Mouse (Mus musculus): Measurements from ENCODE around the gene Kcnq2. TPM values are rescaled to one million over a fixed set of nuclear protein-coding genes. Genes with fewer than 3 reads are reported as not detected.

Kcnq2 gene
- total and polyA plus RNA-seq, 3 experiments: 0.19 to 0.57 TPM; not detected in 1

DNA sequence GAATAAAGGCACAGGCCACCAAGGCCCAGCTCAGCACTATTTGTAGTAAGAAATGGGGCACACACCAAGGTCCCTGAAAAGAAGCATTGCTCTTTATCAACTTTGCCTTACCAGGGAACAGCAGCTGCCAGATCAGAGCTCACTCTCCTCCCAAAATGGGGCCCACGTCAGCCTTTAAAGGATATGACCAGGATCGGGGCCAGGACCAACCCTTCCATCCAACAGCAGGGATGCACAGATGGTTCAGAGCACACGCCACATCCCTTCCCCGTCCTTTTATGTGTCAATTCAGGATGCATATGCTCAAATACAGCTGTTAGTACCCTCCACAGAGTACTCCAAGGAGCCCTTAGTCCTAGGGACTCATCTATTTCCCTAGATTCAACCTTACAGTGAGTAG is 4.9 kb downstream of the Kcnq2 start:
- Histone ChIP-seq H3K9ac (ENCODE audit: control insufficient read depth, low read depth, low read length, poor library complexity, severe bottlenecking) (no peak overlapping the region), H3K36me3 (ENCODE audit: control insufficient read depth in 1 of 2, insufficient read depth in 2 of 2, low read length in 2 of 2) (no peaks in the 10 kb centered on the region), H3K4me3 (ENCODE audit: control insufficient read depth in 1 of 2, insufficient read depth in 1 of 2, low read depth in 2 of 2, low read length in 2 of 2) (no peak overlapping the region), H3K4me1 (ENCODE audit: control insufficient read depth in 1 of 2, insufficient read depth in 2 of 2, low read length in 2 of 2) (no peaks in the 10 kb centered on the region), H3K27ac (ENCODE audit: control insufficient read depth, low read depth, low read length) (no peak overlapping the region), H3K27me3 (ENCODE audit: control insufficient read depth in 1 of 2, insufficient read depth in 2 of 2, low read length in 2 of 2) (no peaks in the 10 kb centered on the region; a peak in 2 of 4 replicates), H3K79me2 (ENCODE audit: control insufficient read depth, insufficient read depth, low read length, poor library complexity) (no peaks in the 10 kb centered on the region), H3K9me3 (replicated peaks; ENCODE audit: insufficient read depth, low read length) (no peaks in the 10 kb centered on the region)
- no peak for DNase-seq (ENCODE audit: low read depth, low spot score)
- TF ChIP-seq USF1 (IDR thresholded peaks at IDR 0.05; ENCODE audit: low read depth, low read length): no peak
- TF ChIP-seq USF2 (IDR thresholded peaks at IDR 0.05; ENCODE audit: borderline replicate concordance in 1 of 2, insufficient read depth in 1 of 2, low read depth in 1 of 2, low read length in 2 of 2): no peak
- no peak for TF ChIP-seq CTCF (IDR thresholded peaks at IDR 0.05 in 2 of 3, conservative IDR thresholded peaks at IDR 0.05 in 1 of 3; ENCODE audit: control insufficient read depth in 1 of 3, insufficient read depth in 1 of 3, low read depth in 2 of 3, low read length in 3 of 3, poor library complexity in 1 of 3, severe bottlenecking in 1 of 3)
- TF ChIP-seq MAZ (IDR thresholded peaks at IDR 0.05; ENCODE audit: low read depth, low read length): no peak
- no peak for TF ChIP-seq POLR2AphosphoS5 (IDR thresholded peaks at IDR 0.05; ENCODE audit: borderline replicate concordance, low read depth, low read length)
- no peak for TF ChIP-seq UBTF (IDR thresholded peaks at IDR 0.05; ENCODE audit: borderline replicate concordance, insufficient read depth, low read depth, low read length)
- no peak for TF ChIP-seq ELF1 (IDR thresholded peaks at IDR 0.05; ENCODE audit: low read depth, low read length)
- TF ChIP-seq RCOR1 (IDR thresholded peaks at IDR 0.05; ENCODE audit: low read depth, low read length): no peak
- TF ChIP-seq MAFK (IDR thresholded peaks at IDR 0.05; ENCODE audit: borderline replicate concordance, low read depth, low read length): no peak
- no peak for TF ChIP-seq MXI1 (IDR thresholded peaks at IDR 0.05; ENCODE audit: low read depth, low read length)
- no peak for TF ChIP-seq TBP (IDR thresholded peaks at IDR 0.05; ENCODE audit: low read depth, low read length)
- no peak for TF ChIP-seq MAX (IDR thresholded peaks at IDR 0.05; ENCODE audit: low read length)

DNA sequence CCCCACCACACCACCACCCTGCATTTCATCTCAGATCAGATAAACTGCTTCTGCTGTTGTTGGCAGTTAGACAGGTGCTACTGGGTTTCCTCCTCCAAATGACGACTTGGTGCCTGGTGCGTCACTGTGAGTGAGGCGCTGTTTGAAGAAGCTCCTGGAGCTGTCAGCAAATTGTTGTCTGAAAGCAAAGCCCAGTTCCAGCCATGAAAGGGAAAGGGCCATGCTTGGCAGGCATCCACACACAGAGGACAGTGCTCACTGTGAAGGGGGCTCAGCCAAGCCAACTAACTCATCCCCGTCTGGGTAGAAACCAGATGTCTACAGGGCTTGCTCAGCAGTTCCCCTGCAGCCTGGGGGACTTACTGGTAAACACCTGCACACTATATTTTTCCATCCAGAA is 6.1 kb downstream of the Kcnq2 start:
- Histone ChIP-seq H3K4me1 (ENCODE audit: control insufficient read depth in 1 of 2, insufficient read depth in 2 of 2, low read length in 2 of 2) (no peaks in the 10 kb centered on the region), H3K79me2 (ENCODE audit: control insufficient read depth, insufficient read depth, low read length, poor library complexity) (no peaks in the 10 kb centered on the region), H3K27me3 (ENCODE audit: control insufficient read depth in 1 of 2, insufficient read depth in 2 of 2, low read length in 2 of 2) (peaks cover 0 to 2% of the 10 kb centered on the region in 2 experiments; a peak in 2 of 4 replicates), H3K36me3 (ENCODE audit: control insufficient read depth in 1 of 2, insufficient read depth in 2 of 2, low read length in 2 of 2) (no peaks in the 10 kb centered on the region), H3K9ac (ENCODE audit: control insufficient read depth, low read depth, low read length, poor library complexity, severe bottlenecking) (no peak overlapping the region), H3K27ac (ENCODE audit: control insufficient read depth, low read depth, low read length) (no peak overlapping the region), H3K9me3 (replicated peaks; ENCODE audit: insufficient read depth, low read length) (no peaks in the 10 kb centered on the region), H3K4me3 (ENCODE audit: control insufficient read depth in 1 of 2, insufficient read depth in 1 of 2, low read depth in 2 of 2, low read length in 2 of 2) (no peak overlapping the region)
- no peak for DNase-seq (ENCODE audit: low read depth, low spot score)
- TF ChIP-seq MAX (IDR thresholded peaks at IDR 0.05; ENCODE audit: low read length) (no peak), KAT2A (conservative IDR thresholded peaks at IDR 0.05; ENCODE audit: low read depth, low read length) (no peak), MYC (IDR thresholded peaks at IDR 0.05; ENCODE audit: low read depth, low read length) (no peak), CHD2 (IDR thresholded peaks at IDR 0.05; ENCODE audit: low read length) (no peak), MEF2A (IDR thresholded peaks at IDR 0.05; ENCODE audit: extremely low read depth, insufficient replicate concordance, low read depth, low read length, poor library complexity, severe bottlenecking) (no peak)
